Mouse (Mus musculus) adrenal gland, postnatal 25 days (tissue): ENCODE data around the gene Snapin. TPM values are rescaled to one million over a fixed set of nuclear protein-coding genes. Genes with fewer than 3 reads are reported as not detected.

ENCODE experiments used
- DNase-seq: peaks from one replicate; pipeline ENCODE4 v3.0.0; 2021; ENCODE audit warnings: mixed read lengths
- total RNA-seq: library from RNA; stranded (reverse); gene quantifications from 2 replicates; pipeline ENCODE4 v1.2.3, GENCODE M21; 2021

Gene Snapin
- total RNA-seq, 1 experiment from 2014 or later = 74.0 TPM

DNA sequence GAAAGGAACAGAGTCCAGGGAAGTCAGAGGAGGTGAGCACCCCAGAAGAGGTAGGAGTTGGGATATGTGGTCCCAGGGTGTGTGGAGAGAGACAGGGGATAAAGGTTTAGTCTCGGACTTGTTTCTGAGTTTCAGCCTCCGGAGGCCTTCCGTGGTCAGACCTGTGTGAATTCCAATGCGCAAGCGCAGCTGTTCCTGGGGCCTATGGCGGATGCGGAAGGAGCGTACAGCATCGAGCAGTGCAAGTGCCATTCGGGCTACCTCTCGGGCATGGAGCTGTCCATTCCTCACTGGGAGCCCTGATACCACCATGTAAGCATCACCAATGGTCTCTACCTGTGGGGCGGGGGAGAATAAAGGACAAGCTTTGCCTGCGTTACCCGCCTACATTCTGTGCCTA is 35.9 kb downstream of the Snapin start:
- no peak for DNase-seq

DNA sequence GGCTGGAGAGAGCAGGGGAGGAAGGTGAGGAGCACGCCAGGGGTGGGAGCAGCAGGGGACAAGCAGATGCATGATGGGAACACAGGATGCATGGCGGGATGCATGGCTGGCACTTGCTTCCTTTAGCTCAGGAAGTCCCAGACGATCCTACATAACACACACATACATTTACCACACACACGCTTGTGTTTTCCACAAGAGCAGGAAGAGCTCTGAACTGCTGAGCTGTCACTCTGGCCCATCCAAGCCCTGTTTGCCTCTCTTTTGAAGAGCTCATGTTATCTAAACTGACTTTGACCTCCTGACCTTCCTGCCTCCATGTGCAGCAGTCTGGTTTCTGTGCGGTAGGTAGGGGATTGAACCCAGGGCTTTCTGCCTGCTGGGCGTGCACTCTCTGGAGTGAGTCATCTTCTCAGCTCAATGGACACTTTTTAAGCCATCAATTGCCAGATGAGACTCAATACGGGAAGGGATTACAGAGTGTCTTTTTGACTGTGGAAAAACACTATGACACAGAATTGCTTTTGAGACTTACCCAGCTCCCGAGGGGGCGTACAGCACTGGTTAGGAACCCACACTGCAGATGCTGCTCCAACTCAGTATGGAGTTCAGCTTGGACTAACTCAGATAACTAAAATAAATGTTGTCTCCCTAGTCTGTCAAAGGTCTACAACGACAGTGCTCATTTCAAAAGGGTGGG is 39.3 kb downstream of the Snapin start:
- no peak for DNase-seq

DNA sequence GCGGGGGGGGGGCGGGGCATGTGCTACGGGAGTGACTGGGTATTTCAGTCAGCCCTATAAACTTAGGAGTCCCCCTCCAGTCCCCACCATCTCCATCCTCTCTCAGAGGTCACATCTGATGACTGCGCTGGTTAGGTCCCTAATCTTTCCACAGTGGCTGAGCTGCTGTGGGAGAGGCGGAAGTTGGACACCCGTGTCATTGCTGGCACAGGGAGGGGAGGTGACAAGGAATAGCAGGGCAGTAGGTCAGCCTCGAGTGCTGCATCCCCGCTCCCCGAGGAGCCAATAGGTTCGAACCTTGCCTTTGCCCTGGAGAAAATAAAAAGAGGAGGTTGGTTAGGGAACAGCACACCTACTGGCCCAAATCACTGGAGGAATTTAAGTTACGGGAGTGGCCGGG is 40.0 kb downstream of the Snapin start:
- no peak for DNase-seq

DNA sequence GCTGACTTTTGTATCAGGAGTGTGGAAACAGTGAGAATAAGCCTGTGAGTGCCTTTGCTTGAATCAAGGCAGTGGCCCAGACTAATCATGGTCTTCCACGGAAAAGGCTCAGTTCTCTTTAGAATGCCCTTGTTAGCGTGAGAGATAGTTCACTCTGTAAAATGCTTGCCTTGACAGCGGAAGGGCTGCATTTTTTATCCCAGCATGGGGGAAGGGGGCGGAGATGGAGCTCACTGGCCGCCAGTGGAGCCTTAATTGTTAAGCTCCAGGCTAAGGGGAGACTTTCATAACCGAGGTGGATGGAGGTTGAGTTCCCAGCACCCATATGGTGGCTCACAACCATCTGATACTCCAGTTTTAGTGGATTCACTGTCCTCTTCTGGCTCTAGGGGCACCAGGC is 42.2 kb downstream of the Snapin start:
- no peak for DNase-seq

DNA sequence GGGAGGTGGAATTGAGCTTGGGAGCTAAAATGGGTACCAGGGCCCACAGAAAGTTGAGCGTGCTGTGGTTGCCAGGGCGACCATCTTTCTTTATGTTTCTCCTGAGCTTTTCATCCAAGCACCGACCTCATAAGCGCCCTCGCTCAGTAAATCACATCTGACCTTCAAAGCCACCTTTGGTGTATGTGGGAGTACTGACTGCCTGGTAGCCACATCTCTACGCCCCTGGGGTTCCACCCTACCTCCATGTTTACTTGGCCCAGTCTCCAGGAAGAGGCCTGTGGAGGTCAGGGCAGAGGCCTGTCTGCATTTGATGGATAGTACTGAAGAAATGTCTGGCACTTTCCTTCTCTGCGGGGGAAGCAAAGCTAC is 43.7 kb downstream of the Snapin start:
- DNase-seq = no peak

DNA sequence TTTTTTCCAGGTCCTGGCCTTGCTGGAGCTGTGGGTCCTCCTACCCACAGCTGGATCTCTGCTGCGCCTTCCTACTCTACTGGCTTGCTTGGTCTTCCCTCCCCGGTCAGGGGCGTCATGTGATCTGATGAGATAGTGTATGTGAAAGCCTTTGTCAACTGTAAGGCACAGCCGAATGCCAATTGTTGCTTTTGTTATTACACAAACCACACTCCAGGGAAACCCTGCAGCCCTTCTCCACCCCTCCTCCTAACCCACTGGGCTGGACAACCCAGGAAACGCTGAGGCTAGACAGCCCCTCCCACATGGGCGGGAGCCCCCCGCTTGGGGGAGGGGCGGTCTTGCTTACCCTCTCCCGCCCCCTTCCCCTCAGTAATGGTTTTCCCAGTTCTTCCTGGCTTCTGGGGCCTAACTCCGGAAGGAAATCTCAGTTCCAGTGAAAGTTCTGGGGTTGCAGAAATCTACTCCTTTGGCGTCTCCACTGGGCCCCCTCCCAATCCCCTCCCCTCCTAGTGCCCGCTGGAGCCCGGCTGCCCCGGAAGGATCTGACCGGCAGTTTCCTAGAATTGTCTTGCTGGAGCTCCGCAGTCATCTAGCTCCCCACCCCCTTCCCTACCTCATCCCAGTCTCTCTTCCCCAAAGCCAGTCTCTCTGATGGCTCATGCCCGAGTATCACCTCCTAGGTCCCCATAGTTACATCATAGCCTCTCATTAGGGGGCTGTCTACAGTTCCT is 44.3 kb downstream of the Snapin start:
- peak; percentile 82 for DNase-seq

DNA sequence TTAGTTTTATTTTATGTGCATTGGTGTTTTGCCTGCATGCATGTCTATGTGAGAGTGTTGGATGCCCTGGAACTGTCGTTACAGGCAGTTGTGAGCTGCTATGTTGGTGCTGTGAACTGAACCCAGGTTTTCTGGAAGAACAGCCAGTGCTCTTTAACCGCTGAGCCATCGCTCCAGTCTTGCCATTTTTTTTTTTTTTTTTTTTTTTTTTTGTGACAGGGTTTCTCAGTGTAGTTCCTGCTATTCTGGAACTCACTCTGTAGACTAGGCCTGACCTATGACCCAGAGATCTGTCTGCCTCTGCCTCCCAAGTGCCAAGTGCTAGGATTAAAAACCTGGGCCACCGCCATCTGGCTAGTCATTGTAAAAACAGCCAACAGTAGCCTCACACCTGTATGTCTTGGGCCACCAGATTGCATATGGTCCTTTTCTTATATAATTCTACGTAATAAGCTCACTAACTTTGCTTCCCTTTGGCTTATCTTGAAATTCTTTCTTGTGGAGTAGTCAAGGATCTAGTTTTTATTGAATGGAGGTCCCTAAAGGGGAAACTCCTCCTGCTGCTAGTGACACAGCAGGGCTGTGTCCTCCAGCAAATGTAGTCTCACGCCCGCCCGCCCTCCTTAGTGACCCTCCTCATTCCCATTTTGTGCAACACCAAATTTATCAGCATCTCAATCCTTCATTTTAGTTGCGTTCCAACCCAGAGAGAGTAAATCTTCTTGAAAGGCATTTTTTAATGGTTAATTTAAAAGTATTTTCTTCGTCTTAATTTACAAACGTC is 45.2 kb downstream of the Snapin start:
- no peak for DNase-seq

DNA sequence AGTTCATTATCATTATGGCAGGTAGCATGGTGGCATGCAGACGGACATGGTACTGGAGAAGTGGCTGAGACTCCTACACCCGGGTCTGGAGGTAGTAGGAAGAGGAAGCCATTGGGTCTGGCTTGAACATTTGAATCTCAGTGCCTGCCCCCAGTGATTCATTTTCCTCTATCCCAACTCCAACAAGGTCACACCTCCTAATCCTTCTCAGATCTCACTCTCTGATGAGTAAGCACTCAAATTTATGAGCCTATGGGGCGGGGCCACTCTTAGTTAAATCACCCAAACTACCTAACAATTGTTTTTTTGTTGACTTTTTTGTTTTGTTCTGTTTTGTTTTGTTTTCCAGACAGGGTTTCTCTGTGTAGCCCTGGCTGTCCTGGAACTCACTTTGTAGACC is 46.9 kb downstream of the Snapin start:
- no peak for DNase-seq

DNA sequence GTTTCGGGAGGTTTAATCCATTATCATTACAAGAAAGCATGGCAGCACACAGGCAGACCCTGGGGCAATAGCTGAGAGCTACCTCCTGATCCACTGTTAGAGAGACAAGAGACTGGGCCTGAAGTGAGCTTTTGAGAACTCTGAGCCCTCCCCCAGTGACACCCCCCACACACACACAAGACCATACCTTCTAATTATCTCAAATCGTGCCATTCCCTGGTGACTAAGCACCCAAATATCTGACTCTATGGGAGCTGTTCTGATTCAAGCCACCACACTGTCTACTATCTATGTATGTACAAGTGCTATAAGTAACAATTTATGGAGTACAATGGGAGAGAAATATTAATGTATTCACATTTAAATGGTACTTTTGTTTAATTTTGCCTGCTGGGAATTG is 50.1 kb downstream of the Snapin start:
- DNase-seq = no peak

Other genes with a start within 250 kb of the Snapin start
- gene Creb3l4, start 247.5 kb downstream of the Snapin start, total RNA-seq = 0.85 TPM in 1 of 2 replicates, not detected in the other
- gene Slc39a1, start 242.9 kb downstream of the Snapin start, total RNA-seq = 132 and 136 TPM in 2 replicates
- 46.7 and 57.8 TPM in 2 replicates for gene Crtc2, start 236.9 kb downstream of the Snapin start, total RNA-seq
- gene Dennd4b, start 225.8 kb downstream of the Snapin start, total RNA-seq = 9.0 and 10.7 TPM in 2 replicates
- gene Gatad2b, start 197.9 kb downstream of the Snapin start, total RNA-seq = 76.8 and 78.1 TPM in 2 replicates
- 130 and 146 TPM in 2 replicates for gene Slc27a3, start 101.1 kb downstream of the Snapin start, total RNA-seq
- gene Ints3, start 57.4 kb downstream of the Snapin start, total RNA-seq = 91.2 and 92.3 TPM in 2 replicates
- gene Npr1, start 25.2 kb downstream of the Snapin start, total RNA-seq = 224 and 269 TPM in 2 replicates
- gene Ilf2, start 14.9 kb downstream of the Snapin start, total RNA-seq = 65.6 and 65.7 TPM in 2 replicates
- gene Chtop, start 18.5 kb upstream of the Snapin start, total RNA-seq = 115 and 124 TPM in 2 replicates
- 108 and 131 TPM in 2 replicates for gene S100a1, start 23.4 kb upstream of the Snapin start, total RNA-seq
- 28.8 and 41.1 TPM in 2 replicates for gene S100a13, start 23.4 kb upstream of the Snapin start, total RNA-seq
- 0.52 and 0.95 TPM in 2 replicates for gene S100a14, start 35.8 kb upstream of the Snapin start, total RNA-seq
- gene S100a16, start 46.2 kb upstream of the Snapin start, total RNA-seq = 48.4 and 52.1 TPM in 2 replicates
- not detected in 2 replicates for gene S100a3, start 69.5 kb upstream of the Snapin start, total RNA-seq
- not detected in 2 replicates for gene S100a2, start 99.2 kb upstream of the Snapin start, total RNA-seq
- not detected in 2 replicates for gene Gm42674, start 110.9 kb upstream of the Snapin start, total RNA-seq
- gene S100a4, start 112.7 kb upstream of the Snapin start, total RNA-seq = 7.3 and 11.2 TPM in 2 replicates
- not detected in 2 replicates for gene S100a5, start 117.5 kb upstream of the Snapin start, total RNA-seq
- gene S100a6, start 121.8 kb upstream of the Snapin start, total RNA-seq = 14.2 and 31.3 TPM in 2 replicates
- 0.33 TPM in 1 of 2 replicates, not detected in the other for gene S100a7a, start 163.0 kb upstream of the Snapin start, total RNA-seq
- gene S100a8, start 177.9 kb upstream of the Snapin start, total RNA-seq = 0.76 TPM in 1 of 2 replicates, not detected in the other
- 0.91 TPM in 1 of 2 replicates, not detected in the other for gene S100a9, start 204.7 kb upstream of the Snapin start, total RNA-seq
- gene Pglyrp4, start 235.9 kb upstream of the Snapin start, total RNA-seq = not detected in 2 replicates